Mouse (Mus musculus): Measurements from ENCODE around the gene Gls. TPM values are rescaled to one million over a fixed set of nuclear protein-coding genes. Genes with fewer than 3 reads are reported as not detected.
A peak's percentile ranks its signal among the peaks of the same experiment; 100 is the strongest.

Gls gene
- polyA plus RNA-seq, 1 experiment from 2014 or later: 33.1 TPM

DNA sequence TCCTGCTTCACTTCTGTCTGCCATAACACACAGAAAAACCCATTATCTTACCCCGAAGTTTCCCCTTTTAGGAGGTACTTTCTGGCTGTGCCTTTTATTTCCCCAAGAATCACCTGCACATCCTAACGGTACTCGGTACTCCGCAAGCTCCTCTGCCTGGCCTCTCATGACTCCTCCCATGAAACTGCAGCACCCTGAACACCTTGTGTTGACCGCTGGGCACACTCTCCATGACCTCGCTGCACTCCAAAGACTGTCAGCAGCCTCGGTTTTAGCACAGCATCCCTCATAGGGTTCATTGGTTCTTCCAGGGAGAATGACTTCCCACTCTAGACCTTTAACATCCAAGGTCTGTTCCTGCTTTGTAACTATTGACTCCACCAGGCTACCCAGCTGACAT is 62.3 kb downstream of the Gls start:
- H3K27me3 ChIP-seq (replicated peaks): no peaks in the 10 kb centered on the region
- no peak overlapping the region for H3K4me2 ChIP-seq
- no peak overlapping the region for H3K9ac ChIP-seq (replicated peaks)
- no peak overlapping the region for H3K27ac ChIP-seq (replicated peaks)
- H3K4me3 ChIP-seq (replicated peaks): no peak overlapping the region
- H3K9me3 ChIP-seq (replicated peaks): no peaks in the 10 kb centered on the region
- H3K4me1 ChIP-seq: no peaks in the 10 kb centered on the region
- 0 out of 2 replicates have a peak, but pooled peaks cover 3% of the 10 kb centered on the region for H3K36me3 ChIP-seq
- WGBS: 75% methylated on average over 7 of the region's 7 CpGs
- ATAC-seq (ENCODE audit: low FRiP score): no peak

DNA sequence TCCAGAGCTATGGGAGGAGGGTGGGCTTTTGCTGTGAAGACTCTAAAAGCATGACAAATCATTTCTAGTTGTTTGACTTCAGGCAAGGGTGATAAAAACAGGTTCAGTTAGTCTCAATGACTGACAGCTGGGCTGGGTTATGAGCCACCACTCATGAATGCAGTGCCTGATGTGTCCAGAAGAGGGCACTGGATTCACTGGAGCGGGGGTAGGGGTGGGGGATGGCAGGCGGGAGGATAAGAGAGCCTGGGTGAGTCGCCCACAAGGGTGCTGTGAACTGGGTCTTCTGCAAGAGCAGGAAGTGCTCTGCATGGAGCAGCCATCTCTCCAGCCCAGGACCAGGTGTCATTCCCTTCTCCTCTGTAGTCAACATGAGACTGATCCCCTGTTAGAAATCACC is 63.0 kb downstream of the Gls start:
- 16% methylated on average over 3 of the region's 3 CpGs for WGBS
- H3K4me3 ChIP-seq (replicated peaks): no peak overlapping the region
- no peaks in the 10 kb centered on the region for H3K27me3 ChIP-seq (replicated peaks)
- H3K27ac ChIP-seq (replicated peaks): no peak overlapping the region
- no peak overlapping the region for H3K4me2 ChIP-seq
- H3K4me1 ChIP-seq: no peaks in the 10 kb centered on the region
- ATAC-seq (ENCODE audit: low FRiP score): no peak
- H3K9ac ChIP-seq (replicated peaks): no peak overlapping the region
- 0 out of 2 replicates have a peak, but pooled peaks cover 3% of the 10 kb centered on the region for H3K36me3 ChIP-seq
- H3K9me3 ChIP-seq (replicated peaks): no peaks in the 10 kb centered on the region

DNA sequence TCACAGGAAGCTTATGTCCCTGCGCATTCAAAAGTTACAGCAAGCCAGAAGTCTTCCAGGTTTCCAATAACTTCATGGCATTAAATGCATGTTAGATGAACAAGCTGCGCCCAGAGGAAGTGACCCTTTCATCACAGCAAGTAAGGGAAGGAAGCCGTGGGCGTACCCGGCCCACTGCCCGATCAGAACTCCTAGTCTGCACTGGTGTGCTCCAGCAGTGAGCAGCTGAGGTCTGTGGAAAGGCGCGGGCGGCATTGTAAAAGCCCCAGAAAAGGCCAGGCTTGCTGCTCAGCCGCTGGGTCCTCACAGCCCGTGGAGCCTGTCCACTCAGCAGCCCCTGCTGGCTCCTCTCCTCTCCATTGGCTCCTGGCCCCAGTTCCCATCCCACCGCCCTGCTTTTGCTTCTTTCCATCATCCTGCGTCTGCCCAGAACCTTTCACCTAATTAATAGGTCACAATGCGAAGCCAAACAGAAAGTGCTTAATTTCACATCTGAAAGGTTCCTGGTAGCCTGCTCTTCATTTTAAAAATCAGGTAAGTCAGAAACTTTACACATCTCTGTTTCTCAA is 66.3 kb downstream of the Gls start:
- 79% methylated on average over 14 of the region's 14 CpGs for WGBS
- Histone ChIP-seq H3K4me2 (no peak overlapping the region), H3K36me3 (peaks cover 7% of the 10 kb centered on the region; the same call in 1 of the 2 replicates), H3K27ac (replicated peaks) (0 out of 2 replicates have a peak overlapping the region, but pooled peaks have one; percentile 39), H3K27me3 (replicated peaks) (no peaks in the 10 kb centered on the region), H3K4me3 (replicated peaks) (no peak overlapping the region), H3K4me1 (no peaks in the 10 kb centered on the region), H3K9ac (replicated peaks) (no peak overlapping the region), H3K9me3 (replicated peaks) (no peaks in the 10 kb centered on the region)
- ATAC-seq (ENCODE audit: low FRiP score): no peak

DNA sequence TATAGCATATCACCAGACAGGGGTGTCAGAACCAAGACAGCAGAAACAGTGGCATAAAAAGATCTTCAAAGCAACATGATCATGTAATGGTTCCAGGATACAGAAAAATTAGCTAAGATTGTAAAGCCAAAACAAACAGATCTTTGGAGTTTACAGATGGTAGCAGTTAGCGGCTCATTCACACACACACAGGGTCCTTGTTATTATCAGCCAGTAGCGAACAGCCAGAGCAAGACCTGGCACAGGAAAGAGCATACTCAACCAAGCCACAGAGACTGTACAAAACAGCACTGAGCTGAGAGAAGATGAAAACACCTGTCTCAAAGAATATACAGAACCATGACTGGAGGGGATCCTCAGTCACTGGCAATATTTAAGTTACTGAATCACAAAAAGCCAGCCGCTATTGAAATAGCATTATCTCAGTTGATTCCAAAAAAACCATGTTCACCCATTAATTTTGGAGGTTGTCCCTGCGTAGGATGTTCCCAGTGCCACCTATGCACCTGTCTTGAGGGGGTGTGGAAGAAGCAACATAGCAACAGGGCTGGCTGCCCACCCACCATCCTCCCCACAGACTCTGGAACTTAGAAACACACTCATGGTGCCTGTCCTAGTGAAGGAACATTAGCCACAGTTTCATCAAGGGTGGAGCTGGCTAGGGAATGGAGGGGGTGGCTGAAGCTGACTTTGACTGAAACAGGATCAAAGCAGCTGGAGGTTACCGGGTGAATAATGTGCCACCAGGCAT is 69.2 kb downstream of the Gls start:
- Histone ChIP-seq H3K9ac (replicated peaks) (no peak overlapping the region), H3K4me2 (no peak overlapping the region), H3K4me1 (no peaks in the 10 kb centered on the region), H3K4me3 (replicated peaks) (no peak overlapping the region), H3K9me3 (replicated peaks) (no peaks in the 10 kb centered on the region), H3K27ac (replicated peaks) (no peak overlapping the region), H3K27me3 (replicated peaks) (no peaks in the 10 kb centered on the region), H3K36me3 (peaks cover 7% of the 10 kb centered on the region; the same call in 1 of the 2 replicates)
- 95% methylated on average over 5 of the region's 5 CpGs for WGBS
- no peak for ATAC-seq (ENCODE audit: low FRiP score)

DNA sequence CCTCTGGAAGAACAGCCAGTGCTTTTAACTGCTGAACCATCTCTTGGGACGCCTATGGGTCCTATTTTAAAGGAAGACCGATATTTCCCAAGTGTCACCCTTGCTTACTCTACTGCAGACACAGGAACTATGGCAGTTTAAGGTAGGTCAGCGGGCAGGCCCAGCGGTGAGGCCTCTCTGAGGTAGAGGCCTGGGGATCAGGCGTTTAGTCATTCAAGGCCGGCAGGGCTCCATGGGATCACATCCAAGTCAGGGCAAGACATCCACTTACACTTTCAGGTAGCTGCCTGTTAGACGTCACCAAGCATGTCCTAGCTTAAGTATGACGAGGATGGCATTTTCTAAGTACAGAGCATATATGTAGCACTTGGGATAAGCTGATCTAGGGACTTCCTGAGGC is 71.9 kb downstream of the Gls start:
- H3K36me3 ChIP-seq: peaks cover 7% of the 10 kb centered on the region; the same call in 1 of the 2 replicates
- no peak for ATAC-seq (ENCODE audit: low FRiP score)
- H3K9ac ChIP-seq (replicated peaks): no peak overlapping the region
- no peak overlapping the region for H3K4me2 ChIP-seq
- 94% methylated on average over 8 of the region's 8 CpGs for WGBS
- H3K27ac ChIP-seq (replicated peaks): no peak overlapping the region
- no peaks in the 10 kb centered on the region for H3K27me3 ChIP-seq (replicated peaks)
- H3K4me3 ChIP-seq (replicated peaks): no peak overlapping the region
- H3K9me3 ChIP-seq (replicated peaks): no peaks in the 10 kb centered on the region
- no peaks in the 10 kb centered on the region for H3K4me1 ChIP-seq

DNA sequence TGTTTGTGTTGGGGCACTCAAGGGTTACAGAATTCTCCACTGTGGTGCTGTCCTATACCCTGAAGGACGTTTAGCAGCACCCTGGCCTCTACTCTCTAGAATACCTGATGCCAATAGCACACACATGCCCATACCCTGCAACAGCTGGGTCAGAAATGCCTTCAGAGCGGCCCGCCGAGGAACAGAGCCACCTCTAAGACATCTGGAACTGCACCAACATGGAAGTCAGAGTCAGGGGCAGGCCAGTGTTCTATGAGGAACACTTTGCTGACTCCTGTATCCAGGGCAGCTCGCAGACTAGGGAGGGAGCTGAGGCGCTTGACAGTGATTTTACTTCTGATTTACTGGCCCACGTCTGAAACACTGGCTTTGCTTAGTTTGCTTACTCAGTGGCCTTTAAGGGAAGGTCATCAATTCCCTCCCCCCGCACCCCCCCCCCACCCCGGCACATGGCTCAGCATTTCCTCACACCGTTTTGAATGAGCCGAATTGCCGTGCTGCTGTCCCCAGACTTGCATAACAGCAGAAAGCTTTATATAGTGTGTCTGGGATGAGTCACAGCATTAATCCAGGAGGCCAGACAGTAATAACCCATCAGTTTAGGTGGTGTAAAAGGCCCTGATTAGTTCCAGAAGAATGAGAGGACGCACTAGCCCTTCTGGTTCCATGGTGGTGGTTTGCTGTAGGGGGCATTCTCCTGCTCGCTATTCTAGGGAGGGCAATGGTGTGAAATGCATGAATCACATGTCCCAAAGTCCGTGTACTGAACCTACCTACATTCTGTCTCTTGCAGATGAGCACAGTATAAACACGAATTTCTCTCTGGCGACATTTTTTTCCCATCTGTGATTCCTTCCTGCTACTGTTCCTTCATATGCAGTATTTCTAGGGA is 74.3 kb downstream of the Gls start:
- Histone ChIP-seq H3K27ac (replicated peaks) (no peak overlapping the region), H3K9me3 (replicated peaks) (no peaks in the 10 kb centered on the region), H3K4me3 (replicated peaks) (no peak overlapping the region), H3K27me3 (replicated peaks) (no peaks in the 10 kb centered on the region), H3K36me3 (no peaks in the 10 kb centered on the region), H3K4me1 (no peaks in the 10 kb centered on the region), H3K9ac (replicated peaks) (no peak overlapping the region), H3K4me2 (no peak overlapping the region)
- WGBS: 67% methylated on average over 17 of the region's 17 CpGs
- no peak for ATAC-seq (ENCODE audit: low FRiP score)

DNA sequence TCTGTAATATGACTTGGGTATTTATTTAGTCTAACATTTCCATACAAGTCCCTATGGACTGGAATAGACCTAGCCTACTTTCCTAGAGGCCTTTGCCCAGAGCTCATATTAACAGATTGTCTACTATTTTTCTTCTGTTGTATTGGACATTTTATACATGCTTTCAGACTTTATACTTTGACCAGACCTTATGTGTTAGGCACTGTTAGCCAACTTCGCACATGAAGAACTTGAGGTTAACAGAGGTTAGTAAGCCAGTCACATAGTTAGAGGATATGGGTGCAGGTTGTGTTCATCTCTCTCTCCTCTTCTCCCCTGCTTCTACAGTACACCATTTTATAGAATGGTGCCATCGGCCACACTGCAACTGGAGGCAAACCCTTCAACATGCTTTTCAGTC is 75.0 kb downstream of the Gls start:
- Histone ChIP-seq H3K36me3 (no peaks in the 10 kb centered on the region), H3K4me1 (no peaks in the 10 kb centered on the region), H3K9ac (replicated peaks) (no peak overlapping the region), H3K4me3 (replicated peaks) (no peak overlapping the region), H3K9me3 (replicated peaks) (no peaks in the 10 kb centered on the region), H3K27ac (replicated peaks) (no peak overlapping the region), H3K4me2 (no peak overlapping the region), H3K27me3 (replicated peaks) (no peaks in the 10 kb centered on the region)
- WGBS: 97% methylated on average over 2 of the region's 2 CpGs
- no peak for ATAC-seq (ENCODE audit: low FRiP score)

DNA sequence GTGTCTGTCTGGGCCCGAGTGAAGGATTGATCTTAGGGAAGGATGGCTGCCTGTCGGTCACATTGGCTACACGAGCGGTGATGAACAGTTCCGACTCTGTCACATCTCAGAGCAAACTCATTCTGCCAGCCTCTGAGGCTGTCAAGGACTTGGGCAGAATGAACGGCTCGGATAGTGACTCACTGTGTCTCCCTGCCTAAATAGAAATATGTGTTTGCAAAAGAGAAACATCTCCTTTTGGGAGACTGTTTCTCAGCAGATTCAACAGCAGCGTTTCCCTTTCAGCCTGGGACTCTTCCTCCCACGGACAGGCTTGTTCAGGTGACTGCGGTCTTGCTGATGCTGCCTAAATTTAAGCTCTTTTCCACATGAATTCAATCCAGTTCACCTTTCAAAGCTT is 76.7 kb downstream of the Gls start:
- no peak for ATAC-seq (ENCODE audit: low FRiP score)
- WGBS: 89% methylated on average over 10 of the region's 10 CpGs
- Histone ChIP-seq H3K36me3 (no peaks in the 10 kb centered on the region), H3K4me3 (replicated peaks) (no peak overlapping the region), H3K27ac (replicated peaks) (no peak overlapping the region), H3K4me1 (0 out of 2 replicates have a peak, but pooled peaks cover 3% of the 10 kb centered on the region), H3K4me2 (no peak overlapping the region), H3K9me3 (replicated peaks) (no peaks in the 10 kb centered on the region), H3K9ac (replicated peaks) (no peak overlapping the region), H3K27me3 (replicated peaks) (no peaks in the 10 kb centered on the region)

DNA sequence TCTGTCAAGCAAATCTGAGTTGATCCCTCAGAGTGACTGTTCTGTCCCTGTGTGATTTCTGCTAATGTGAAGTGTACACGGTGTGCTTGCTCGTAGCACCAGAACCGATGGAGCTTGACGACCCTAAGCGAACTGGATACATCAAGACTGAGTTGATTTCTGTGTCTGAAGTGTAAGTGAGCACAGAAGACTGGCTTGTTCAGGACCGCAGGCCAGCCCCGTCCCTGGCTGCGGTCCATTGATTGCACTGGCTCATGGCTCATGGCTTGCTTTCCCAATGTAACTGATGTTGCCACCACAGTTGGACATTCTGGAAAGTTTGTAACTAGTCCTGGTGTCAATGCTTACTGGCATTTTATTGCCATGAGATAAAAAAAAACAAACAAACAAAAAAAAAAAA is 78.1 kb downstream of the Gls start:
- 92% methylated on average over 8 of the region's 8 CpGs for WGBS
- H3K9me3 ChIP-seq (replicated peaks): no peaks in the 10 kb centered on the region
- no peak overlapping the region for H3K4me2 ChIP-seq
- H3K36me3 ChIP-seq: no peaks in the 10 kb centered on the region
- no peak overlapping the region for H3K4me3 ChIP-seq (replicated peaks)
- H3K27me3 ChIP-seq (replicated peaks): no peaks in the 10 kb centered on the region
- no peak overlapping the region for H3K27ac ChIP-seq (replicated peaks)
- peaks cover 3% of the 10 kb centered on the region; the same call in 1 of the 2 replicates for H3K4me1 ChIP-seq
- no peak for ATAC-seq (ENCODE audit: low FRiP score)
- no peak overlapping the region for H3K9ac ChIP-seq (replicated peaks)

DNA sequence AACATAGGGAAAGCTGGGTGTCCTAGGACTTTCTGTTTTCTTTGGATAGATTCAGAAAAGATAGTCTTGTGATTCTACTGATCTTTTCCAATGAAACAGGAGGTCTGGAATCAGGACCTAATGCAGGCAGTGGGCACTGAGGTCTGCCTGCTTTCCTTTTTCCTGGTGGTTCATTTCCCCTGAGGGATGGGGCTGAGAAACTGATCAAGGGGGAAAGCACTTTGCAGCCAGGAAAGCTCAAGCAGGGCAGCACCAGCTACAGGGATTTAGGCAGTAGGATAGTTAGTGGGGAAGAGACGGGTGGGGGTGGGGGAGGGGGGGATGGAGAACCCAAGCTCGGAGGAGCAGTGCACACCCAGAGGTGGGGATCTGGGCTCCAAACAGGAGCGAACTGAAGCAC is 80.1 kb downstream of the Gls start:
- 62% methylated on average over 3 of the region's 3 CpGs for WGBS
- Histone ChIP-seq H3K9ac (replicated peaks) (no peak overlapping the region), H3K4me1 (peaks cover 4% of the 10 kb centered on the region), H3K9me3 (replicated peaks) (no peaks in the 10 kb centered on the region), H3K4me2 (no peak overlapping the region), H3K36me3 (no peaks in the 10 kb centered on the region), H3K27ac (replicated peaks) (no peak overlapping the region), H3K27me3 (replicated peaks) (no peaks in the 10 kb centered on the region), H3K4me3 (replicated peaks) (no peak overlapping the region)
- no peak for ATAC-seq (ENCODE audit: low FRiP score)

DNA sequence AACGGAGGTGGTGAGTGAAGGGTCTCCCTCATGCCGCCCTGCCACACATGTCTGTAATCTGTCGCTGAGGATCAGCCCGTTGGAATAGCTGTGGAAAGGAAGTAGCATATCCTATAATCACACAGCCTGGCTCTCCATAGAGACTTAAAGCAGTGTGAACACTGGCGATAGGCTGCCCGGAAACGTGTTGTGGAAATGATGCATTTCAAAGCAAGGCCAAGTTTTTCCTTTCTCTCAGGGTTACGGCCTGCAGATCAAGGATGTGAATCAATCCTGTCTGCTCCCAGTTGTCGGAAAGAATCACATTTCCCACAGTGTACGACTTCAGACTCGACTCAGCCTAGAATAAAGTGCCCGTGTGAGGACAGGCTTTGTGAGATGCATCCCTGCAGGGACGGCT is 80.7 kb downstream of the Gls start:
- no peaks in the 10 kb centered on the region for H3K9me3 ChIP-seq (replicated peaks)
- no peaks in the 10 kb centered on the region for H3K36me3 ChIP-seq
- ATAC-seq (ENCODE audit: low FRiP score): no peak
- no peak overlapping the region for H3K9ac ChIP-seq (replicated peaks)
- no peaks in the 10 kb centered on the region for H3K27me3 ChIP-seq (replicated peaks)
- no peak overlapping the region for H3K4me2 ChIP-seq
- H3K4me3 ChIP-seq (replicated peaks): no peak overlapping the region
- peaks cover 7% of the 10 kb centered on the region for H3K4me1 ChIP-seq
- no peak overlapping the region for H3K27ac ChIP-seq (replicated peaks)
- 69% methylated on average over 13 of the region's 13 CpGs for WGBS

Measured in neural tube, embryonic 15.5 days (tissue).